Mouse (Mus musculus): ENCODE data around the gene Gm9999.

Gene Gm9999

GRCm38 (mm10) chr7:46999983-47000643, 16.7 kb downstream of the Gm9999 start:
- no peak for DNase-seq (ENCODE audit: low spot score in 2 of 2)

- DNase-seq (ENCODE audit: low spot score in 2 of 2) = no peak
Observed at GRCm38 (mm10) chr7:47000644-47000983, 17.2 kb downstream of the Gm9999 start.

GRCm38 (mm10) chr7:47001125-47001899, 17.9 kb downstream of the Gm9999 start:
- DNase-seq (ENCODE audit: low spot score in 2 of 2) = no peak

- DNase-seq (ENCODE audit: low spot score in 2 of 2) = no peak
Observed at GRCm38 (mm10) chr7:47001900-47002275, 18.5 kb downstream of the Gm9999 start.

GRCm38 (mm10) chr7:47003411-47004115, 20.2 kb downstream of the Gm9999 start:
- no peak for DNase-seq (ENCODE audit: low spot score in 2 of 2)

GRCm38 (mm10) chr7:47007109-47007780, 23.9 kb downstream of the Gm9999 start:
- DNase-seq (ENCODE audit: low spot score in 2 of 2) = no peak

GRCm38 (mm10) chr7:47007818-47008167, 24.4 kb downstream of the Gm9999 start:
- DNase-seq (ENCODE audit: low spot score in 2 of 2) = no peak

GRCm38 (mm10) chr7:47008168-47008993, 25.0 kb downstream of the Gm9999 start, which contains the start of gene Spty2d1:
Spty2d1 (minus strand) TSS chr7:47008411.
- peak; percentile 98 to 99 for DNase-seq (ENCODE audit: low spot score in 2 of 2)

GRCm38 (mm10) chr7:47013131-47013767, 29.9 kb downstream of the Gm9999 start:
- DNase-seq (ENCODE audit: low spot score in 2 of 2) = peak; percentile 52 to 58

- peak; percentile 35 to 54 for DNase-seq (ENCODE audit: low spot score in 2 of 2)
Observed at GRCm38 (mm10) chr7:47014564-47015389, 31.4 kb downstream of the Gm9999 start.

GRCm38 (mm10) chr7:47015390-47016065, 32.1 kb downstream of the Gm9999 start:
- peak; percentile 75 to 82 for DNase-seq (ENCODE audit: low spot score in 2 of 2)

- no peak for DNase-seq (ENCODE audit: low spot score in 2 of 2)
Observed at GRCm38 (mm10) chr7:47016602-47017001, 33.2 kb downstream of the Gm9999 start.

GRCm38 (mm10) chr7:47017146-47017545, 33.8 kb downstream of the Gm9999 start:
- DNase-seq (ENCODE audit: low spot score in 2 of 2) = no peak

- DNase-seq (ENCODE audit: low spot score in 2 of 2) = no peak
Observed at GRCm38 (mm10) chr7:47019641-47020040, 36.3 kb downstream of the Gm9999 start.

GRCm38 (mm10) chr7:47020956-47021355, 37.6 kb downstream of the Gm9999 start:
- no peak for DNase-seq (ENCODE audit: low spot score in 2 of 2)

GRCm38 (mm10) chr7:47022482-47022881, 39.1 kb downstream of the Gm9999 start:
- DNase-seq (ENCODE audit: low spot score in 2 of 2) = peak; percentile 67 to 72

GRCm38 (mm10) chr7:47023530-47023929, 40.1 kb downstream of the Gm9999 start:
- DNase-seq (ENCODE audit: low spot score in 2 of 2) = peak; percentile 73 to 82

- DNase-seq (ENCODE audit: low spot score in 2 of 2) = no peak
Observed at GRCm38 (mm10) chr7:47024454-47024853, 41.1 kb downstream of the Gm9999 start.

GRCm38 (mm10) chr7:47025429-47025828, 42.0 kb downstream of the Gm9999 start:
- DNase-seq (ENCODE audit: low spot score in 2 of 2) = no peak

All from spleen, postnatal 36 days (tissue).